Mouse (Mus musculus) spleen, adult 2 months (tissue): ENCODE results near the gene Slc35f5. TPM values are rescaled to one million over a fixed set of nuclear protein-coding genes. Genes with fewer than 3 reads are reported as not detected.

Experiments
- DNase-seq, 2 experiments: peaks; one replicate each; pipeline versions ENCODE4 v3.0.0 to v3.0.0-alpha.2; 2012 to 2021; ENCODE audit warnings: low spot score in 2 of 2, low read depth in 1 of 2
- H3K27ac ChIP-seq: fragments of 200-500 bp; 2 replicates; pipeline ENCODE4 v1.5.1; 2012; ENCODE audit warnings: low read length, inconsistent platforms; ENCODE audit not compliant: insufficient read depth
- H3K27me3 ChIP-seq: fragments of 200-500 bp; 2 replicates; pipeline ENCODE4 v1.6.1; 2012; ENCODE audit warnings: mild to moderate bottlenecking, moderate library complexity, low read length, inconsistent platforms; ENCODE audit not compliant: control insufficient read depth, insufficient read depth
- H3K36me3 ChIP-seq: fragments of 200-500 bp; 2 replicates; pipeline ENCODE4 v1.6.1; 2012; ENCODE audit warnings: mild to moderate bottlenecking, low read length, inconsistent platforms; ENCODE audit not compliant: control insufficient read depth, insufficient read depth
- H3K4me1 ChIP-seq: fragments of 200-500 bp; 2 replicates; pipeline ENCODE4 v1.6.1; 2011; ENCODE audit warnings: inconsistent platforms; ENCODE audit not compliant: control insufficient read depth, insufficient read depth, insufficient read length
- H3K4me3 ChIP-seq: fragments of 200-500 bp; 2 replicates; pipeline ENCODE4 v1.5.1; 2011; ENCODE audit warnings: mild to moderate bottlenecking, inconsistent platforms; ENCODE audit not compliant: insufficient read depth, insufficient read length; ENCODE audit errors: extremely low read depth
- CTCF ChIP-seq: fragments of 200-500 bp; IDR thresholded peaks from 2 replicates; pipeline ENCODE4 v1.5.1; 2011; ENCODE audit warnings: mild to moderate bottlenecking, inconsistent platforms; ENCODE audit not compliant: insufficient read depth, insufficient read length, insufficient replicate concordance; ENCODE audit errors: extremely low read depth
- POLR2A ChIP-seq: fragments of 200-500 bp; IDR thresholded peaks from 2 replicates; pipeline ENCODE4 v1.6.1; 2011; ENCODE audit warnings: low read depth, low read length, inconsistent platforms
- WGBS: fragments of 180-500 bp; shearing (Covaris S2); methylation state at CpG from one replicate; pipeline ENCODE4 v1.1.7; 2018; 5-methylcytosine and 5-hydroxymethylcytosine counted together
- polyA plus RNA-seq: library from polyadenylated mRNA; depleted of rRNA; stranded (reverse); fragments of >200 nt; gene quantifications from 2 replicates; pipeline ENCODE4 v1.2.3, GENCODE M21; 2012

The Slc35f5 gene
- polyA plus RNA-seq, 1 experiment: 3.8 TPM

DNA sequence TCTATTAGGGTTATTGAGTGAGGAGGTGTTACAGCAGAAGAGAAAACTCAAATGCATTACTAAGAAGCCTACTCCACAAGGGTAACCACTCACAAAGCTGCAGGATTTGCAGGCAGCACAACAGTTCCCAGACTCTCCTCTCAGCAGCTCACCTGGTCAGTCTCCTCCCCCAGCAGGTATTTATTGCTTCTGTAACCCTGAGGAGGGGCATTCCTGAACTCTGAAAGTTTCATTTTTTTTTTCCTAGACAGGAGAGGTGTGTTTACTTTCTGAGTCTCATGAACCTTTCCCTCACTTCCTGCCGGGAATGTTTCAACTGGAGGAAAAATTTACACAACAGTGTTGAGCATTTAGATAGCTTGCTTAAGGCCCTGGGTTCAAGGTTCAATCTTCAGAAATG is 10.0 kb upstream of the Slc35f5 start:
- WGBS: 86% methylated on average over 1 of the region's 1 CpGs
- no peak for DNase-seq
- Histone ChIP-seq H3K27me3 (no peaks in the 10 kb centered on the region), H3K36me3 (no peaks in the 10 kb centered on the region), H3K27ac (no peak overlapping the region), H3K4me1 (no peaks in the 10 kb centered on the region), H3K4me3 (no peak overlapping the region)
- TF ChIP-seq CTCF (no peak), POLR2A (no peak)

DNA sequence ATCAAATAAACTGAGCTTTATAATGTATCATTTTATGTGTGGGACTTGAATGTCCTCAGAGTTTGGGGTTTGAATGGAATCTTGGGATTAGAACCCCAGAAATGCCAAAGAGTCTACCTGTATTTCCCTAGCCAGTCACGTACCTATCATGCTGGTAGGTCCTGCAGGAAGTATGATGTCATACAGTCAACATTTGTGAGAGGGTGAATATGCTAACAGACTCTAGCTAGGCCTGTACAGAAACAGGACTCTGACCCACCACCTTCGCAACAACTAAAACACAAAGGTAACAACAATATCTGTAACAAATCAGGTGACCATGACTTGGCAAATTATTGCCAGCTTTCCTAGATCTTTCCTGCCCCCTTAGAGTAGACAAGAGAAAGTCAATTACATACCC is 8.8 kb upstream of the Slc35f5 start:
- 88% methylated on average over 2 of the region's 2 CpGs for WGBS
- no peaks in the 10 kb centered on the region for H3K4me1 ChIP-seq
- TF ChIP-seq CTCF (no peak), POLR2A (no peak)

DNA sequence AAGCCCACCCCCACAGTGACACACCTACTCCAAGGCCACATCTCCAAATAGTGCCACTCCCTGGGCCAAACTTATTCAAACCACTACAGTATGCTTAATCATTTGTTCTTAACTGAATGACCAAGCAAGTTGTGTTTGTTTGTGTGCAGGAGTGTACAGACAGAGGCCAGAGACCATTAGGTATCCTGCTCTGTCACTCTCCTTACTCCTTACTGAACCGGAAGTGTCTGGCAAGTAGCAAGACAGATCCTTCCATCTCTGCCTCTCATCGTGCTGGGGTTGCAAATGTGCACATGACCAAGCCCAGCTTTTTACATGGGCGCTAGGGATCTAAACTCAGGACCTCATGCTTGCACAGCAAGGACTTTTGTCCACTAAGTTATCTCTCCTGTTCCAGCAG is 1.1 kb upstream of the Slc35f5 start:
- 60% methylated on average over 3 of the region's 3 CpGs for WGBS
- DNase-seq: no peak
- no peaks in the 10 kb centered on the region for H3K36me3 ChIP-seq
- no peak for TF ChIP-seq POLR2A
- no peak for TF ChIP-seq CTCF
- no peaks in the 10 kb centered on the region for H3K27me3 ChIP-seq
- H3K4me1 ChIP-seq: no peaks in the 10 kb centered on the region; the same call in 1 of the 2 replicates
- no peak overlapping the region for H3K27ac ChIP-seq
- H3K4me3 ChIP-seq: no peak overlapping the region

More for the DNA sequence above, 8.8 kb upstream of the Slc35f5 start:
- no peaks in the 10 kb centered on the region for H3K36me3 ChIP-seq
- DNase-seq: no peak
- no peaks in the 10 kb centered on the region for H3K27me3 ChIP-seq
- H3K4me3 ChIP-seq: no peak overlapping the region
- H3K27ac ChIP-seq: no peak overlapping the region

DNA sequence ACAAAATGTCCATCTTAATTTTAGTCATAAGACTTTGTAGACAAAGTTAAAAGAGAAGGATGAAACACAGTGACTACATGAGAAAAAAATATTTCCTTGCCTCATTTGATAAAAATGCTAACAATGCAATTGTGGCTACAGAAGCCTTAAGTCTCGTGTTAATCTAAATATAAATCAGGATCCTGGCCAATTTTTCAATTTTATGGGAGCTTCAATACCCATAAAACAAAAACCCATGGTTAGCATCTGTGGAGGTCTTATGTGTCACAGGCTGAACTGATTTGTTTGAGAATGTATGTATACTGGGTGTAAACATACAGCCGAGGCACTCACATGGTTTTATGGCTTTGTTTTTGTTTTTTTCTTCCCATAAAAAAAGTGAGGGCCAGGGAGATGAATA is 674 bp upstream of the Slc35f5 start:
- no peaks in the 10 kb centered on the region for H3K27me3 ChIP-seq
- no peaks in the 10 kb centered on the region for H3K36me3 ChIP-seq
- peak overlapping the region; percentile 80; the same call in 1 of the 2 replicates for H3K4me3 ChIP-seq
- peak overlapping the region; percentile 57; the same call in 1 of the 2 replicates for H3K27ac ChIP-seq
- no peak for DNase-seq
- 14% methylated on average over 2 of the region's 2 CpGs for WGBS
- TF ChIP-seq POLR2A (no peak), CTCF (no peak)
- H3K4me1 ChIP-seq: no peaks in the 10 kb centered on the region; the same call in 1 of the 2 replicates

DNA sequence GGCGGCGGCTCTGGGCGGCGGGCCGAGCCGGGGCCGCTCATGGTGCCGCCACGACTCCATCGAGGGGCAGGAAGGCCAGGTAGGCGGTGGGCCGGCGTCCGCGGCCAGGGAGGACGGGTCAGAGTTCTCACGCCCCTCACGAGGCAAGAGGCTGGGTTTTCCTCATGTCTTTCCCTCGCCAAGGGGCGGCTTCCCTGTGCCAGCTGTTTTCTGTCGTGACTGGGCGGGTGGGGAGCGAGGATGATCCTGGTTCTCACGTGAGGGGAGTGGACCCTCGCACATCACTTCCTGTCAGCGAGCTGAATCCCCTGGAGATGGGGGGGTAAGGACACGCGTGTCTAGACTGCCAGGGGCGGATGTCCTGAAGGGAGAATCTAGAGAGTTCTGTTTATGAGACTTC is 811 bp downstream of the Slc35f5 start:
- peak overlapping the region; percentile 80 for H3K4me3 ChIP-seq
- no peaks in the 10 kb centered on the region for H3K36me3 ChIP-seq
- H3K27me3 ChIP-seq: no peaks in the 10 kb centered on the region
- WGBS: 7% methylated on average over 29 of the region's 29 CpGs
- H3K4me1 ChIP-seq: no peaks in the 10 kb centered on the region; the same call in 1 of the 2 replicates
- peak in 1 of 2 experiments; percentile 14 for DNase-seq
- peak overlapping the region; percentile 56 for H3K27ac ChIP-seq
- TF ChIP-seq CTCF (no peak), POLR2A (no peak)

DNA sequence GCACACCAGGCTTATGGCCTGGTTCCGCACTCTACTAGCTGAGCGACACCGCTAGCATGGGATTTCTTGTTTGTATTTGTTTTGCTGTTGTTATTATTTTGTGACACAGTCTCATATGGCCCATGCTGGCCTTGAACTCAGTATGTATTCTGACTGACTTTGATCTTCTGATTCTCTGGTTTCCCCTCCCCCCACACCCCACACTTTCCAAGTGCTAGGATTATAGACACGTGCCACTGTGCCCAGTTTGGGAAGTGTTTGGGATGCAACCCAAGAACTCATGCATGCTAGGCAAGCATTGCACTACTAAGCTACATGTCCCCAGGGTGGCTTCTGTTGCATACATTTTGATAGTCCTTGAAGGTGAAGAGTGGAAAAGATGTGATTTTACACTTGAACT is 1.4 kb downstream of the Slc35f5 start:
- TF ChIP-seq POLR2A: no peak
- TF ChIP-seq CTCF: no peak
- Histone ChIP-seq H3K4me3 (no peak overlapping the region), H3K4me1 (no peaks in the 10 kb centered on the region; the same call in 1 of the 2 replicates), H3K36me3 (no peaks in the 10 kb centered on the region), H3K27me3 (no peaks in the 10 kb centered on the region), H3K27ac (no peak overlapping the region)
- 95% methylated on average over 4 of the region's 4 CpGs for WGBS
- no peak for DNase-seq

DNA sequence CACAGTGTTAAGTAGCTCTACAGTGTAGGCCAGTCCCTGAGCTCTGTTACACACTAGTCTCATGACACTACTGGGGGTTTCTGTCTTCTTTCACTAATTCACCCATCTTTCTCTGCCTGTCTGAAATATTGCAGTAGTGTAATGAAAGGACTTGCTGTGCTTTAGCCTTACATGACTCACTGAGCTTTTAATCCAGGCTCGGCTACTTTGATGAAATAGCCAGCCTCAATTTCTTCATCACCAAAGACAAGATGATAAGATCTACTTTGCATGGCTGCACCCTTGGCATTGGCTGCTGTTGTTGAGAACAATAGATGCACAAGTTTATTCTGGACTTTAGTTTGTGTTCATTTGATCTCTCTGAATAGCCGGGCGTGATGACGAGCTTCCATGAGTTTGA is 7.7 kb downstream of the Slc35f5 start:
- DNase-seq: no peak
- Histone ChIP-seq H3K27me3 (no peaks in the 10 kb centered on the region), H3K27ac (no peak overlapping the region), H3K4me3 (no peak overlapping the region), H3K4me1 (no peaks in the 10 kb centered on the region), H3K36me3 (peaks cover 2% of the 10 kb centered on the region)
- 95% methylated on average over 4 of the region's 4 CpGs for WGBS
- TF ChIP-seq CTCF (no peak), POLR2A (no peak)

DNA sequence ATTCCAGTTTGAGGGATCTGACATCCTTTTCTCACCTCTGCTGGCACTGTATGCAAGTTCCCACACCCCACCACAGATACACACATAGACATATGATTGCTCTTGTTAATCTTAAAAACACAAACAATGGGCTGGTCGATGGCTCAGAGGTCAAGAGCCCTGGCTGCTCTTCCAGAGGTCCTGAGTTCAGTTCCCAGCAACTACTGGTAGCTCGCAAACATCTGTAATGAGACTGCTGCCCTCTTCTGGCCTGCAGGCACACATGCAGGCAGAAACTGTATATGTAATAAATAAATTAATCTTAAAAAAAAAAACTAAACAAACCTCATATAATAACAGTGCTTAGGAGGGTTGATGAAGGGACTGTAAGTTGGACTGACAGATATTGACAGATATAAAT is 13.8 kb downstream of the Slc35f5 start:
- H3K4me1 ChIP-seq: no peaks in the 10 kb centered on the region
- no peak overlapping the region for H3K27ac ChIP-seq
- H3K36me3 ChIP-seq: peaks cover 3% of the 10 kb centered on the region
- TF ChIP-seq POLR2A (no peak), CTCF (peak; percentile 43; the same call in 1 of the 2 replicates)
- DNase-seq: peak in 1 of 2 experiments; percentile 23
- WGBS: 72% methylated on average over 2 of the region's 2 CpGs
- H3K4me3 ChIP-seq: no peak overlapping the region
- H3K27me3 ChIP-seq: no peaks in the 10 kb centered on the region
